Mouse (Mus musculus) liver, embryonic 11.5 days (tissue): ENCODE data around the gene Cdc7. TPM values are rescaled to one million over a fixed set of nuclear protein-coding genes. Genes with fewer than 3 reads are reported as not detected.

Source experiments
- ATAC-seq: fragments of 200-750 bp; cut with Nextera tagmentation; replicated peaks from 2 replicates; pipeline ENCODE4 v1.8.0; 2017; ENCODE audit warnings: moderate number of reproducible peaks, mild to moderate bottlenecking, moderate TSS enrichment, moderate library complexity; ENCODE audit not compliant: low FRiP score
- DNase-seq: peaks from one replicate; pipeline ENCODE4 v3.0.0-alpha.2; 2017; ENCODE audit warnings: low spot score
- H3K27ac ChIP-seq: fragments of 300-500 bp; sonication (generic); 2 replicates; pipeline ENCODE4 v1.5.1; 2014; ENCODE audit warnings: mild to moderate bottlenecking, low read depth, low read length, control low read depth
- H3K27me3 ChIP-seq: fragments of 300-500 bp; sonication (generic); replicated peaks from 2 replicates; pipeline ENCODE4 v1.6.1; 2014; ENCODE audit warnings: low read length, mixed read lengths; ENCODE audit not compliant: control insufficient read depth, insufficient read depth
- H3K36me3 ChIP-seq: fragments of 300-500 bp; sonication (generic); 2 replicates; pipeline ENCODE4 v1.6.1; 2014; ENCODE audit warnings: mild to moderate bottlenecking, low read length, moderate library complexity, mixed read lengths; ENCODE audit not compliant: control insufficient read depth, insufficient read depth
- H3K4me1 ChIP-seq: fragments of 300-500 bp; sonication (generic); replicated peaks from 2 replicates; pipeline ENCODE4 v1.6.1; 2014; ENCODE audit warnings: low read length, mixed read lengths; ENCODE audit not compliant: control insufficient read depth, insufficient read depth
- H3K4me2 ChIP-seq: fragments of 300-500 bp; sonication (generic); 2 replicates; pipeline ENCODE4 v1.6.1; 2014; ENCODE audit warnings: mild to moderate bottlenecking, control low read depth, moderate library complexity
- H3K4me3 ChIP-seq: fragments of 300-500 bp; sonication (generic); 2 replicates; pipeline ENCODE4 v1.5.1; 2014; ENCODE audit warnings: low read depth, low read length, control low read depth
- H3K9ac ChIP-seq: fragments of 300-500 bp; sonication (generic); 2 replicates; pipeline ENCODE4 v1.6.1; 2014; ENCODE audit warnings: low read depth, low read length, control low read depth
- H3K9me3 ChIP-seq: fragments of 300-500 bp; sonication (generic); 2 replicates; pipeline ENCODE4 v1.6.1; 2016; ENCODE audit warnings: low read length, inconsistent platforms, mixed read lengths; ENCODE audit not compliant: control insufficient read depth
- WGBS: fragments of 180-500 bp; shearing (Covaris S2); extraction: QIAGEN DNeasy Blood & Tissue Kit; methylation state at CpG from one replicate; pipeline ENCODE4 v1.1.7; 2014; 5-methylcytosine and 5-hydroxymethylcytosine counted together
- polyA plus RNA-seq: library from polyadenylated mRNA; unstranded; fragments of >200 nt; fragmentation: Nextera tagmentation; extraction: Ambion mirVana; gene quantifications from 2 replicates; pipeline ENCODE4 v1.2.1, GENCODE M21; 2014

The Cdc7 gene
- polyA plus RNA-seq: 55.0 and 55.3 TPM in 2 replicates

- DNase-seq (peak; percentile 93), ATAC-seq (peak; percentile 89)
- H3K4me1 ChIP-seq: peaks cover 3% of the 10 kb centered on the region; the same call in 1 of the 2 replicates
- peak within 1 kb of the TSS; percentile 88 for H3K4me2 ChIP-seq
- peak within 1 kb of the TSS; percentile 79; the same call in 1 of the 2 replicates for H3K27ac ChIP-seq
- H3K9me3 ChIP-seq: 0 out of 2 replicates have a peak, but pooled peaks cover 3% of the 10 kb centered on the region
- 6% methylated on average over 54 of the region's 54 CpGs for WGBS
- peak within 1 kb of the TSS; percentile 93 for H3K9ac ChIP-seq
- peaks cover 5% of the 10 kb centered on the region; the same call in 1 of the 2 replicates for H3K36me3 ChIP-seq
- no peaks in the 10 kb centered on the region for H3K27me3 ChIP-seq
- H3K4me3 ChIP-seq: peak within 1 kb of the TSS; percentile 97
Measured at GRCm38 (mm10) chr5:106963584-106964512, at the start of gene Cdc7. Cdc7 (plus strand) TSS chr5:106964322.

- no peak overlapping the region for H3K27ac ChIP-seq
- no peaks in the 10 kb centered on the region for H3K4me1 ChIP-seq
- ATAC-seq (no peak), DNase-seq (no peak)
- no peak overlapping the region for H3K4me2 ChIP-seq
- H3K27me3 ChIP-seq: no peaks in the 10 kb centered on the region
- no peaks in the 10 kb centered on the region for H3K9me3 ChIP-seq
- no peak overlapping the region for H3K9ac ChIP-seq
- no peaks in the 10 kb centered on the region for H3K36me3 ChIP-seq
- no peak overlapping the region for H3K4me3 ChIP-seq
Measured at GRCm38 (mm10) chr5:106919315-106919714, 44.8 kb upstream of the Cdc7 start.

DNA sequence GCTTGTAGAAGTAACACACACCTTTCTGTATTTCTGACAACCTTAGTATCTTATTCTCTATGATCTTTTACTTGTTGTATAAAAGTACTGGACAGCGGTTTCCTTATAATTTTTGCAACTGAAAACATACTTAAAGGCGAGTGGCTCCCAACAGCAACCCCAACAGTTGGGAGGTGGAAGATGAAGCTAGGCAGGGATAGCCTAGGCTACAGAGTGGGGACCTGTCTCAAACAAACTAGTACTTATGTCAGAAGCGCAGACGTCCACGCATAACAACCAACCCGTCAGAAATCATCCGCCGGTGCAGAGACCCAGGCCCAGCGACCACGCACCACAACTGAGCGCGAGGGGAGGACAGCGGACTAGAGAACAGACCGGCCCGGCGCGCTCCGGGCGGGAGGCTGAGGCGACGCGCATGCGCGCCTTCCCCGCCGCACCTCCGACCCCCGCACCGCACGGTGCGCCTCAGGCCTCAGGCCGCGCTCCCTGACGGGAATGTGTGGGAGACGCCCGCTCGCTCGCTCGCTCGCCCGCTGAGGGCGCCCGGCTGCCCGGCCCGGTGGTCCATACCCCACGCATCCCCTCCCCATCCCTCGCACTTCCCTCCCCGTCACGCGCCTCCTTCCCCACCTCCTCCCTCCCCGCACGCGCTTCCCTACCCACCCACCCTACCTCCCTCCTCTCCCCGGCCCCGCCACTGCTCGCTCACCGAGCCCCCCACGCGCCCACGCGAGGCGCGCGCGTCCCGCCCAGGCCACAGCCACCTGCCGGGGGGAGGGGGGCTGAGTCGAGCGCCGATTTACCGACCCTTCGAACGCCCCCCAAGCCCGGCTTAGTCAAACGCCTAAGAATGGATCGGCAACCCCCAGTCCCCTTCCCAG is 38.4 kb upstream of the Cdc7 start, which contains the start of gene Hfm1:
Hfm1 (minus strand) TSS at position 834 of the 881 bp plus-strand sequence.
- H3K4me1 ChIP-seq: peaks cover 4% of the 10 kb centered on the region; the same call in 1 of the 2 replicates
- peak within 1 kb of the TSS; percentile 61 for H3K9ac ChIP-seq
- 1% methylated on average over 51 of the region's 76 CpGs for WGBS
- ATAC-seq (peak; percentile 87), DNase-seq (peak; percentile 77)
- peak within 1 kb of the TSS; percentile 15; the same call in 1 of the 2 replicates for H3K27ac ChIP-seq
- H3K27me3 ChIP-seq: no peaks in the 10 kb centered on the region
- H3K4me3 ChIP-seq: peak within 1 kb of the TSS; percentile 68
- no peaks in the 10 kb centered on the region for H3K36me3 ChIP-seq
- H3K4me2 ChIP-seq: peak within 1 kb of the TSS; percentile 70
- no peaks in the 10 kb centered on the region for H3K9me3 ChIP-seq

GRCm38 (mm10) chr5:106926369-106926686 is 37.8 kb upstream of the Cdc7 start:
- DNase-seq (no peak), ATAC-seq (no peak)
- H3K27me3 ChIP-seq: no peaks in the 10 kb centered on the region
- no peak overlapping the region for H3K27ac ChIP-seq
- H3K36me3 ChIP-seq: no peaks in the 10 kb centered on the region
- peaks cover 4% of the 10 kb centered on the region; the same call in 1 of the 2 replicates for H3K4me1 ChIP-seq
- no peaks in the 10 kb centered on the region for H3K9me3 ChIP-seq
- H3K9ac ChIP-seq: peak overlapping the region; percentile 61
- H3K4me2 ChIP-seq: peak overlapping the region; percentile 70
- WGBS: 44% methylated on average over 4 of the region's 4 CpGs
- H3K4me3 ChIP-seq: peak overlapping the region; percentile 68

DNA sequence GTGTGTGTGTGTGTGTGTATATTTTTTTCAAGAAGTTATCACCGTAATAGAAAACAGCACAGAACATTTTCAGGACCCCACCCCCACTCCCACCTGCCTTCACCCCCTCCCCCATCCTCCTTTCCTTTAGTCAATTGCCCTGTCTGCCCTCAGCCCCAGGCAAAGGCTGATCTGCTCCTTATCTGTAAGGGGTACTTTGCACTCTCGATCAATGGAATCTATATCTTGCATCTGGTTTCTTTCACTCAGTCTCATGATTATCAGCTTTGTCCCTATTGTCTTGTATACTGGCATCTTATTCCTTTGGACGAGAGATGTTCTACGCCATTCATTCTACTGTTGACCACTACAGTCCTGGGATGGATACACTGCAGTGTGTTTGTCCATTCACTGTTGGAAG is 36.1 kb upstream of the Cdc7 start:
- H3K27me3 ChIP-seq: no peaks in the 10 kb centered on the region
- ATAC-seq: peak; percentile 62

DNA sequence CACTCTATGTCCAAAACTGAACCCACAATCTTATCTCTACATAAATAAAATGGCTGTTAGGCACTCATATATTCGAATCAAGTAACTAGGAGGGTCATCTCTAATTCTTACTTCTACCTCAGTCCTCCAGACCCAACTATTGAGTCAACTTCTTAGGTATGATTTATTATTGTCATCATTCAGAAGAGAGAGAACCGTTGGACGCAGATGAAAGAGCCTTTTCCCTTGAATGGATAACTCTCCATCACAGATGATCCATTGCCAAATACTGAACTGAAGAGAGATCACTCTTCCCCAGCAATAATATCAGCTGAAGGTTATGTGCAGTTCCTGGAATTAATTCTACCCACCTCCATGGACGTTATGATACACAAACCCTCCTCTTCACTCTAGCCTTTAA is 17.8 kb upstream of the Cdc7 start:
- Histone ChIP-seq H3K9ac (no peak overlapping the region), H3K27ac (no peak overlapping the region), H3K27me3 (no peaks in the 10 kb centered on the region), H3K9me3 (no peaks in the 10 kb centered on the region), H3K4me2 (no peak overlapping the region), H3K36me3 (no peaks in the 10 kb centered on the region), H3K4me1 (no peaks in the 10 kb centered on the region), H3K4me3 (no peak overlapping the region)
- 70% methylated on average over 4 of the region's 4 CpGs for WGBS
- ATAC-seq: no peak
- no peak for DNase-seq

More for the DNA sequence above, 36.1 kb upstream of the Cdc7 start:
- H3K36me3 ChIP-seq: no peaks in the 10 kb centered on the region
- H3K9ac ChIP-seq: no peak overlapping the region
- H3K4me2 ChIP-seq: no peak overlapping the region
- DNase-seq: no peak
- 53% methylated on average over 4 of the region's 4 CpGs for WGBS
- H3K27ac ChIP-seq: no peak overlapping the region
- H3K9me3 ChIP-seq: no peaks in the 10 kb centered on the region
- H3K4me1 ChIP-seq: peaks cover 4% of the 10 kb centered on the region; the same call in 1 of the 2 replicates
- H3K4me3 ChIP-seq: no peak overlapping the region

DNA sequence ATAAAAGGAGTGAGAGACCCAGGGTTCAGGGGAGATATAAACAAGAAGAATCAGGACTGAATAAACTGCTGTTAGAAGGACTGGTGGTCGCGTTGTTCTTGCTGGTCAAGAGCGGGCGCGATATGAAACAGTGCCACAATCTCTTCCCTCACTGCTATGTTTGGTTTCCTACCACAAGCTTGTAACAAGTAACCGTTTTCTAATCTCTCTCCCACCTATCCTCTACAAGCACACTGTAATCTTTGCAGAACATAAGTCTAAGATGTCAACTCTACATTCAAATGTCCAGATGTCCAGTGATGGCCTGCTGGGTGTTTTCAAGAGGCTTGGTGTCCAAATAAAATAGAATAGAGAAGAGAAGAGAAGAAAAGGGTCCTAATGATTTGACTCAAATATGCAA is 15.4 kb upstream of the Cdc7 start:
- Histone ChIP-seq H3K9ac (no peak overlapping the region), H3K4me1 (no peaks in the 10 kb centered on the region), H3K36me3 (no peaks in the 10 kb centered on the region), H3K9me3 (no peaks in the 10 kb centered on the region), H3K4me2 (no peak overlapping the region), H3K27me3 (no peaks in the 10 kb centered on the region), H3K27ac (no peak overlapping the region), H3K4me3 (no peak overlapping the region)
- WGBS: 64% methylated on average over 6 of the region's 6 CpGs
- DNase-seq (no peak), ATAC-seq (no peak)

DNA sequence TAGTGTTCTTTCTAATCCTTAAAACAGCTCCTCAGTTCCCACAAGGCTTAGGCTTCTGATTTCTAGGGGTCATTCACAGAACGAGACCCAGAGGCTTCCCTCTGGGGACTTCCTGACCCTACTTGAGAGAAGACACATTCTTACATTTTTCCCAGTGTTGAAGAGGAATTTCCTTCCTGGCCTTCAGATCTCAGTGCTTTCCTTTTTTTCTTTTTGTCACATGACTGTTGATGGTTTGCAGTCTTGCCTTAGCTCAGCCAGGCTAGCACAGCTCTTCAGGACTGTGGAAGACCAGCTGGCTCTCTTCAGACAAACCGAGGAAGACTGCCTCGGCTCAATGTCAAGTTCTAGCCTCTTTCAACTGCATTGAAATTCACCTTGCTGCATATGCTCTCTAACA is 7.7 kb upstream of the Cdc7 start:
- no peaks in the 10 kb centered on the region for H3K4me1 ChIP-seq
- H3K27ac ChIP-seq: no peak overlapping the region
- H3K36me3 ChIP-seq: no peaks in the 10 kb centered on the region
- H3K4me3 ChIP-seq: no peak overlapping the region
- DNase-seq (no peak), ATAC-seq (no peak)
- no peak overlapping the region for H3K9ac ChIP-seq
- 67% methylated on average over 3 of the region's 3 CpGs for WGBS
- H3K9me3 ChIP-seq: 0 out of 2 replicates have a peak, but pooled peaks cover 3% of the 10 kb centered on the region
- no peaks in the 10 kb centered on the region for H3K27me3 ChIP-seq
- H3K4me2 ChIP-seq: no peak overlapping the region
